Mouse (Mus musculus) liver, embryonic 14.5 days (tissue): ENCODE results near the gene Bag6. TPM values are rescaled to one million over a fixed set of nuclear protein-coding genes. Genes with fewer than 3 reads are reported as not detected.

ENCODE experiments used
- ATAC-seq: fragments of 200-750 bp; cut with Nextera tagmentation; 2 replicates; pipeline ENCODE4 v1.8.0; 2017; ENCODE audit warnings: moderate number of reproducible peaks, mild to moderate bottlenecking, moderate library complexity; ENCODE audit not compliant: insufficient read depth
- DNase-seq, 3 experiments: peaks; one replicate each; pipeline ENCODE4 v3.0.0-alpha.2; 2012 to 2013; ENCODE audit warnings: low read depth in 3 of 3, low spot score in 3 of 3
- H3K27ac ChIP-seq: fragments of 300-500 bp; sonication (generic); 2 replicates; pipeline ENCODE4 v1.5.1; 2014; ENCODE audit warnings: moderate library complexity, mild to moderate bottlenecking, control low read depth, inconsistent platforms
- H3K27me3 ChIP-seq: fragments of 300-500 bp; sonication (generic); 2 replicates; pipeline ENCODE4 v1.6.1; 2014; ENCODE audit warnings: mild to moderate bottlenecking, low read length, moderate library complexity; ENCODE audit not compliant: control insufficient read depth, insufficient read depth
- H3K36me3 ChIP-seq: fragments of 300-500 bp; sonication (generic); replicated peaks from 2 replicates; pipeline ENCODE4 v1.6.1; 2014; ENCODE audit warnings: low read depth; ENCODE audit not compliant: control insufficient read depth, insufficient read depth
- H3K4me1 ChIP-seq, 2 experiments: fragments of 200-500 bp in 1 of 2; fragments of 300-500 bp in 1 of 2; sonication (generic) in 1 of 2; replicated peaks; 2 replicates each; pipeline ENCODE4 v1.6.1; 2012 to 2014; ENCODE audit warnings: antibody characterized with exemption in 1 of 2, inconsistent platforms in 1 of 2, low read length in 1 of 2; ENCODE audit not compliant: control insufficient read depth in 2 of 2, insufficient read depth in 2 of 2
- H3K4me2 ChIP-seq: fragments of 300-500 bp; sonication (generic); 2 replicates; pipeline ENCODE4 v1.6.1; 2014; ENCODE audit warnings: low read depth, mild to moderate bottlenecking, control low read depth, moderate library complexity
- H3K4me3 ChIP-seq, 2 experiments: fragments of 200-500 bp in 1 of 2; fragments of 300-500 bp in 1 of 2; sonication (generic) in 1 of 2; 2 replicates each; pipeline ENCODE4 v1.5.1; 2012 to 2014; ENCODE audit warnings: low read depth in 2 of 2, low read length in 2 of 2, mild to moderate bottlenecking in 2 of 2, control low read depth in 1 of 2, inconsistent platforms in 1 of 2, moderate library complexity in 1 of 2; ENCODE audit not compliant: insufficient read depth in 1 of 2
- H3K9ac ChIP-seq: fragments of 300-500 bp; sonication (generic); replicated peaks from 2 replicates; pipeline ENCODE4 v1.6.1; 2014; ENCODE audit warnings: mild to moderate bottlenecking, control low read depth, moderate library complexity
- H3K9me3 ChIP-seq: fragments of 300-500 bp; sonication (generic); 2 replicates; pipeline ENCODE4 v1.6.1; 2016; ENCODE audit warnings: low read length, mixed read lengths; ENCODE audit not compliant: control insufficient read depth
- CTCF ChIP-seq: IDR thresholded peaks from 2 replicates; pipeline ENCODE4 v1.5.1; 2016; ENCODE audit warnings: antibody characterized with exemption, low read depth, control low read depth
- EP300 ChIP-seq: IDR thresholded peaks from 2 replicates; pipeline ENCODE4 v1.6.1; 2016; ENCODE audit warnings: antibody characterized with exemption, low read depth
- WGBS: fragments of 180-500 bp; shearing (Covaris S2); extraction: QIAGEN DNeasy Blood & Tissue Kit; methylation state at CpG from one replicate; pipeline ENCODE4 v1.1.7; 2014; ENCODE audit not compliant: insufficient replicate concordance; 5-methylcytosine and 5-hydroxymethylcytosine counted together
- polyA plus RNA-seq, 2 experiments: library from polyadenylated mRNA; depleted of rRNA in 1 of 2; stranded (reverse) in 1 of 2; unstranded in 1 of 2; fragments of >200 nt; fragmentation: Nextera tagmentation in 1 of 2; extraction: Ambion mirVana in 1 of 2; gene quantifications; 2 replicates each; pipeline versions ENCODE4 v1.2.1 to v1.2.3; 2012 to 2014

Bag6 gene
- polyA plus RNA-seq, 2 experiments, result 22.9 to 45.7 TPM

- Histone ChIP-seq H3K27ac (no peak within 1 kb of the TSS), H3K9me3 (no peaks in the 10 kb centered on the region), H3K4me3 (0 out of 4 replicates have a peak within 1 kb of the TSS, but pooled peaks have one; percentile 2 to 41), H3K36me3 (no peaks in the 10 kb centered on the region), H3K9ac (no peak within 1 kb of the TSS), H3K4me2 (peak within 1 kb of the TSS; percentile 15; the same call in 1 of the 2 replicates), H3K27me3 (no peaks in the 10 kb centered on the region), H3K4me1 (peaks cover 3 to 11% of the 10 kb centered on the region in 2 experiments; a peak in 3 of 4 replicates)
- WGBS, result 34% methylated on average over 7 of the region's 7 CpGs
- DNase-seq (no peak), ATAC-seq (no peak)
- TF ChIP-seq EP300, result no peak
- no peak for TF ChIP-seq CTCF
These were observed 53.1 kb downstream of the Bag6 start, which contains the start of gene Lst1 for GRCm38 (mm10) chr17:35187959-35188610. Gene Lst1, minus strand, starts transcription at chr17:35188439.

GRCm38 (mm10) chr17:35189186-35189585 lies 54.2 kb downstream of the Bag6 start:
- 0% methylated on average over 1 of the region's 1 CpGs for WGBS
- TF ChIP-seq EP300 (no peak), CTCF (no peak)
- no peak overlapping the region for H3K4me2 ChIP-seq
- H3K4me3 ChIP-seq, result no peak overlapping the region
- H3K9ac ChIP-seq, result no peak overlapping the region
- H3K4me1 ChIP-seq, result peaks cover 3 to 11% of the 10 kb centered on the region in 2 experiments; a peak in 3 of 4 replicates
- no peak overlapping the region for H3K27ac ChIP-seq
- no peak for ATAC-seq
- no peaks in the 10 kb centered on the region; the same call in 1 of the 2 replicates for H3K27me3 ChIP-seq
- H3K9me3 ChIP-seq, result no peaks in the 10 kb centered on the region
- no peak for DNase-seq
- no peaks in the 10 kb centered on the region for H3K36me3 ChIP-seq

- Histone ChIP-seq H3K27ac (no peak overlapping the region), H3K4me2 (no peak overlapping the region; the same call in 1 of the 2 replicates), H3K36me3 (no peaks in the 10 kb centered on the region), H3K9ac (no peak overlapping the region), H3K9me3 (no peaks in the 10 kb centered on the region), H3K4me1 (peaks cover 3 to 11% of the 10 kb centered on the region in 2 experiments; a peak in 3 of 4 replicates), H3K4me3 (no peak overlapping the region), H3K27me3 (peaks cover 6% of the 10 kb centered on the region)
- TF ChIP-seq EP300, result no peak
- no peak for DNase-seq
- WGBS, result 10% methylated on average over 4 of the region's 4 CpGs
- ATAC-seq, result no peak
These were observed 55.1 kb downstream of the Bag6 start for GRCm38 (mm10) chr17:35190096-35190495.

GRCm38 (mm10) chr17:35191723-35192122 lies 56.7 kb downstream of the Bag6 start:
- no peak overlapping the region for H3K9ac ChIP-seq
- 42% methylated on average over 2 of the region's 2 CpGs for WGBS

GRCm38 (mm10) chr17:35192924-35193323 lies 57.9 kb downstream of the Bag6 start:
- Histone ChIP-seq H3K36me3 (no peaks in the 10 kb centered on the region), H3K27ac (no peak overlapping the region), H3K9ac (no peak overlapping the region), H3K4me1 (peaks cover 0 to 13% of the 10 kb centered on the region in 2 experiments; a peak in 2 of 4 replicates), H3K27me3 (peaks cover 14% of the 10 kb centered on the region), H3K4me3 (no peak overlapping the region), H3K9me3 (no peaks in the 10 kb centered on the region), H3K4me2 (no peak overlapping the region)
- ATAC-seq, result no peak
- WGBS, result 46% methylated on average over 5 of the region's 5 CpGs
- no peak for TF ChIP-seq CTCF
- no peak for TF ChIP-seq EP300
- no peak for DNase-seq

More at GRCm38 (mm10) chr17:35191723-35192122, 56.7 kb downstream of the Bag6 start:
- no peak overlapping the region for H3K4me2 ChIP-seq
- H3K9me3 ChIP-seq, result no peaks in the 10 kb centered on the region
- H3K27me3 ChIP-seq, result peaks cover 14% of the 10 kb centered on the region
- no peak for TF ChIP-seq EP300
- TF ChIP-seq CTCF, result peak; percentile 27; the same call in 1 of the 2 replicates
- ATAC-seq (no peak), DNase-seq (no peak)
- H3K27ac ChIP-seq, result no peak overlapping the region
- H3K4me3 ChIP-seq, result no peak overlapping the region
- H3K4me1 ChIP-seq, result peaks cover 0 to 13% of the 10 kb centered on the region in 2 experiments; a peak in 2 of 4 replicates
- no peaks in the 10 kb centered on the region for H3K36me3 ChIP-seq
